Mouse (Mus musculus) lung, postnatal 0 days (tissue): ENCODE results near the gene Trap1a. TPM values are rescaled to one million over a fixed set of nuclear protein-coding genes. Genes with fewer than 3 reads are reported as not detected.

Experiments used
- ATAC-seq: fragments of 200-750 bp; cut with Nextera tagmentation; 2 replicates; pipeline ENCODE4 v1.8.0; 2017; ENCODE audit warnings: moderate library complexity
- DNase-seq: peaks from one replicate; pipeline ENCODE4 v3.0.0-alpha.2; 2016; ENCODE audit warnings: low spot score
- H3K27ac ChIP-seq: fragments of 300-500 bp; sonication (generic); 2 replicates; pipeline ENCODE4 v1.5.1; 2014; ENCODE audit warnings: antibody characterized with exemption, mild to moderate bottlenecking, low read length, mixed read lengths
- H3K27me3 ChIP-seq: fragments of 300-500 bp; sonication (generic); replicated peaks from 2 replicates; pipeline ENCODE4 v1.6.1; 2014; ENCODE audit warnings: low read length, mixed read lengths; ENCODE audit not compliant: insufficient read depth
- H3K36me3 ChIP-seq: fragments of 300-500 bp; sonication (generic); 2 replicates; pipeline ENCODE4 v1.6.1; 2014; ENCODE audit warnings: low read length, mixed read lengths; ENCODE audit not compliant: insufficient read depth
- H3K4me1 ChIP-seq: fragments of 300-500 bp; sonication (generic); 2 replicates; pipeline ENCODE4 v1.6.1; 2014; ENCODE audit warnings: antibody characterized with exemption, low read depth, low read length, mixed read lengths; ENCODE audit not compliant: insufficient read depth
- H3K4me2 ChIP-seq: fragments of 300-500 bp; sonication (generic); replicated peaks from 2 replicates; pipeline ENCODE4 v1.6.1; 2014; ENCODE audit warnings: low read depth, mild to moderate bottlenecking, low read length, moderate library complexity, mixed read lengths
- H3K4me3 ChIP-seq: fragments of 300-500 bp; sonication (generic); 2 replicates; pipeline ENCODE4 v1.5.1; 2014; ENCODE audit warnings: low read depth, low read length
- H3K9ac ChIP-seq: fragments of 300-500 bp; sonication (generic); replicated peaks from 2 replicates; pipeline ENCODE4 v1.6.1; 2014; ENCODE audit warnings: low read depth, mild to moderate bottlenecking
- H3K9me3 ChIP-seq: fragments of 300-500 bp; sonication (generic); 2 replicates; pipeline ENCODE4 v1.6.1; 2016; ENCODE audit warnings: low read length, mixed read lengths
- CTCF ChIP-seq: IDR thresholded peaks from 2 replicates; pipeline ENCODE4 v1.5.1; 2016; ENCODE audit warnings: antibody characterized with exemption, mild to moderate bottlenecking
- EP300 ChIP-seq: IDR thresholded peaks from 2 replicates; pipeline ENCODE4 v1.6.1; 2016; ENCODE audit warnings: antibody characterized with exemption, mild to moderate bottlenecking, control low read depth
- WGBS: fragments of 180-500 bp; shearing (Covaris S2); extraction: QIAGEN DNeasy Blood & Tissue Kit; methylation state at CpG from one replicate; pipeline ENCODE4 v1.1.7; 2014; 5-methylcytosine and 5-hydroxymethylcytosine counted together
- polyA plus RNA-seq: library from polyadenylated mRNA; unstranded; fragments of >200 nt; fragmentation: Nextera tagmentation; extraction: Ambion mirVana; gene quantifications from 2 replicates; pipeline ENCODE4 v1.2.1, GENCODE M21; 2015

Trap1a gene
- polyA plus RNA-seq, 1 experiment from 2014 or later, result 0.13 TPM

GRCm38 (mm10) chrX:139335419-139336074, 2.1 kb downstream of the Trap1a start:
- H3K27ac ChIP-seq, result no peak overlapping the region
- DNase-seq (no peak), ATAC-seq (no peak)
- no peaks in the 10 kb centered on the region for H3K27me3 ChIP-seq
- no peaks in the 10 kb centered on the region for H3K36me3 ChIP-seq
- TF ChIP-seq CTCF (no peak), EP300 (no peak)
- H3K9ac ChIP-seq, result no peak overlapping the region
- WGBS, result 44% methylated on average over 3 of the region's 3 CpGs
- no peak overlapping the region for H3K4me2 ChIP-seq
- no peak overlapping the region for H3K4me3 ChIP-seq
- no peaks in the 10 kb centered on the region for H3K4me1 ChIP-seq
- no peaks in the 10 kb centered on the region for H3K9me3 ChIP-seq

- Histone ChIP-seq H3K9ac (no peak overlapping the region), H3K4me1 (no peaks in the 10 kb centered on the region), H3K9me3 (no peaks in the 10 kb centered on the region), H3K4me2 (no peak overlapping the region), H3K27ac (no peak overlapping the region), H3K4me3 (no peak overlapping the region), H3K27me3 (no peaks in the 10 kb centered on the region), H3K36me3 (no peaks in the 10 kb centered on the region)
- WGBS, result 88% methylated on average over 4 of the region's 4 CpGs
- no peak for ATAC-seq
- DNase-seq, result no peak
- no peak for TF ChIP-seq CTCF
- no peak for TF ChIP-seq EP300
Measured at GRCm38 (mm10) chrX:139339553-139339952, 6.1 kb downstream of the Trap1a start.

- Histone ChIP-seq H3K9ac (no peak overlapping the region), H3K4me2 (no peak overlapping the region), H3K4me3 (no peak overlapping the region), H3K27ac (no peak overlapping the region), H3K9me3 (no peaks in the 10 kb centered on the region), H3K27me3 (no peaks in the 10 kb centered on the region), H3K36me3 (no peaks in the 10 kb centered on the region), H3K4me1 (no peaks in the 10 kb centered on the region)
- TF ChIP-seq EP300 (no peak), CTCF (no peak)
- WGBS, result 71% methylated on average over 2 of the region's 2 CpGs
- DNase-seq, result no peak
- ATAC-seq, result no peak
Measured at GRCm38 (mm10) chrX:139341185-139341584, 7.7 kb downstream of the Trap1a start.

DNA sequence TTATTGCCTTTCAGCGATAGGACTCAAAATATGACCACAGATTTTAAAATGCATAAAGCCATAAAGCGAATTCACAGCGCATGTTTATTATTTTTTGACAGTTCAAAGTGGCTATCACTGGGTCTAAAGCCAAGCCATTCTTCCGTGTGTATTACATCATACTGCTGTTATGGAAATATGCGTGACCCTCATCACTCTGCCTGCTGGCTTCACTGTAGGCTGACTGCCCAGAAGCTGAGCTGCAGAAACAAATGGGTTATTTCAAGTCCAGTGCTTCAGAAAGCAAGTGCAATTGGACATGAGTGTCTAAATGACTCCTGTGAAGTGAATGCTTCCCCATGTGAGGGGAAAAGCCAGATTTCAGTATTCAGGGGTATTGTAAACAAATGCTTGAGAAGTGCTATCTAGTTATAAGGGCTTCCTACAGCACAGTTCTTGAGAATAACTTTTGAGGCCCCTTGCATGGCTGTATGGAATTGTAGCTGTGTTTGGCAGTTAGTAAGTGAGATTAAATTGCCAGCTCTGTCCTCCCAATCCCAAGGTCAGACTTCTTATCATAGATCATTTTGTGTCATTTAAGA, 18.8 kb downstream of the Trap1a start:
- peak; percentile 66 for ATAC-seq
- WGBS, result 45% methylated on average over 5 of the region's 5 CpGs
- Histone ChIP-seq H3K9ac (no peak overlapping the region), H3K4me1 (no peaks in the 10 kb centered on the region), H3K4me2 (no peak overlapping the region), H3K27ac (no peak overlapping the region), H3K4me3 (no peak overlapping the region), H3K9me3 (no peaks in the 10 kb centered on the region), H3K27me3 (no peaks in the 10 kb centered on the region), H3K36me3 (no peaks in the 10 kb centered on the region)
- TF ChIP-seq EP300, result no peak
- no peak for TF ChIP-seq CTCF
- peak; percentile 68 for DNase-seq

DNA sequence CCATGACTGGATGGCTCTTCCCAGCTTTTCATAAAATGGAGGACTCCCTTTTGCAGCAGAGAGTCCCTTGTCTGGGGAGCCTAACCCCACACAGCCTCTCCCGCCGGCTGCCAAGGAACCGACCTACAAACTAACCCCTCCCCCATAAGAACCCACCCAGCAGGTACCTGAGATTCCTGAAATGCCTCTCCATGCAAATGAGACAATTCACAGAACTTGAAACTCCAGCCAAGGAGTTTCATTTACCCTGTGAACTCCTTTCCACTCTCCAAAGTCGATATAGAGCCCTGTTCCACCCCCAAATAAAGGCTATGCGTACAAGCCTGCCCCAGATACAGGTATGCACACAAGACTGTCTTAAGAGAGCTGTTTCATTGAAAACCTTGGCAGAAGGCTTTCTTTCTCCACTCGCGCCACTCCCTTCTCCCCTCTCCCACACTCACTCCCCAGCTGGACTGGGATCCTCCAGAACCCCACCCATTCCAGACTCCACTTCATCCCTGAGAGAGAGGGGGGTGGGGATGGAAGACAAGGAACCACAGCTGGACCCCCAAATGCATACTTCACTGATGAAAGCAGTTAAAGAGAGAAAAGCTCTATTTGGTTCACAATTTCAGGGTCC, 24.3 kb downstream of the Trap1a start:
- Histone ChIP-seq H3K27ac (no peak overlapping the region), H3K9me3 (no peaks in the 10 kb centered on the region), H3K4me3 (no peak overlapping the region), H3K4me1 (no peaks in the 10 kb centered on the region), H3K9ac (no peak overlapping the region), H3K27me3 (no peaks in the 10 kb centered on the region), H3K4me2 (peak overlapping the region; percentile 19; the same call in 1 of the 2 replicates), H3K36me3 (no peaks in the 10 kb centered on the region)
- DNase-seq (peak; percentile 43), ATAC-seq (peak; percentile 74)
- 38% methylated on average over 7 of the region's 7 CpGs for WGBS
- no peak for TF ChIP-seq CTCF
- TF ChIP-seq EP300, result peak; percentile 52; the same call in 1 of the 2 replicates

DNA sequence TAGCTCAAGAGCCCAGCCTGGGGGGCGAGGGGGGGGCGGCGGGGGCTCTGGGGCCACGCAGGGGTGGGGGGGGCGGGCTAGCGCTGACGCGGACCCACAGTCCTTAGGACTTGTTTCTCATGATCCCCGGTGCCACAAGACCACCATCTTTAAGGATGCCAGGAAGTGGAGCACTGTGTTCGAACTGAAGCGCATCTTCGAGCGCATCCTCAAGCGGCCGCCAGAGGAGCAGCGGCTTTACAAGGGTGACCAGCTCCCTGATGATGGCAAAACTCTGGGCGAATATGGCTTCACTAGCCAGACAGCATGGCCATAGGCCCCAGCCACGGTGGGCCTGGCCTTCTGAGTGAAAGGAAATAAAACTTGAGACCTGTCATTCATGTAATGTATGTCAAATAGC, 24.9 kb downstream of the Trap1a start:
- Histone ChIP-seq H3K27ac (no peak overlapping the region), H3K27me3 (no peaks in the 10 kb centered on the region), H3K9me3 (no peaks in the 10 kb centered on the region), H3K4me2 (no peak overlapping the region), H3K9ac (no peak overlapping the region), H3K4me3 (no peak overlapping the region), H3K36me3 (no peaks in the 10 kb centered on the region), H3K4me1 (no peaks in the 10 kb centered on the region)
- TF ChIP-seq CTCF, result no peak
- no peak for TF ChIP-seq EP300
- WGBS, result 70% methylated on average over 10 of the region's 18 CpGs
- no peak for DNase-seq
- ATAC-seq, result no peak
